Mouse (Mus musculus): Measurements from ENCODE around the gene Gmip.

Gmip gene

GRCm38 (mm10) chr8:69863387-69864020 is 55.0 kb downstream of the Gmip start:
- no peak for DNase-seq (ENCODE audit: low spot score)

DNA sequence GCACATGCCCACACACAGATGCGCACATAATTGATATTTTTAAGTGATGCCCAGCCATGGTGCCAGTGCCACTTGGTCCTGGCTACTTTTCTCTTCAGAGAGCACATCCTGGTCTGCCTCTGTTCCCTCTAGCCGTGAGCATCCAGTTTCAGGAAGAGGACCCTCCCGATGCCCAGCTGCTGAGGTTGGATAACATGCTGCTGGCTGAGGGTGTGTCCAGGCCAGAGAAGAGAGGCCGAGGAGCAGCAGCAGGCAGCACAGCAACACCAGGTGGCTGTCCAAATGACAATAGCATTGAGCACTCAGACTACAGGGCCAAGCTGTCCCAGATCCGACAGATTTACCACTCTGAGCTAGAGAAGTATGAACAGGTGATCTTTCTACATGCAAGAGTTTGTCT is 55.7 kb downstream of the Gmip start:
- no peak for DNase-seq (ENCODE audit: low spot score)

- DNase-seq (ENCODE audit: low spot score) = no peak
Measured at GRCm38 (mm10) chr8:69867696-69868326, 59.3 kb downstream of the Gmip start.

GRCm38 (mm10) chr8:69870003-69870765 is 61.7 kb downstream of the Gmip start:
- no peak for DNase-seq (ENCODE audit: low spot score)

GRCm38 (mm10) chr8:69870907-69871306 is 62.4 kb downstream of the Gmip start:
- no peak for DNase-seq (ENCODE audit: low spot score)
